Mouse (Mus musculus): ENCODE data around the gene Ap3s2.

- no peak for TF ChIP-seq CTCF (IDR thresholded peaks at IDR 0.05; ENCODE audit: low read depth, low read length)
- no peak for TF ChIP-seq POLR2A (IDR thresholded peaks at IDR 0.05; ENCODE audit: borderline replicate concordance, low read depth, low read length)
Measured at GRCm38 (mm10) chr7:79883613-79884334, 36.7 kb downstream of the Ap3s2 start.
